Mouse (Mus musculus) G1E-ER4 (cell line): ENCODE measurements around the gene Bpifa5. TPM values are rescaled to one million over a fixed set of nuclear protein-coding genes. Genes with fewer than 3 reads are reported as not detected.

Source experiments
- GATA1 ChIP-seq: IDR thresholded peaks from one replicate; pipeline ENCODE4 v1.8.0; 2012; ENCODE audit warnings: low read length, inconsistent platforms
- polyA plus RNA-seq: library from polyadenylated mRNA; stranded (reverse); fragments of >175 nt; gene quantifications from 2 replicates; pipeline ENCODE4 v1.2.3, GENCODE M21; 2012

Gene Bpifa5
- polyA plus RNA-seq, 1 experiment, result not detected

DNA sequence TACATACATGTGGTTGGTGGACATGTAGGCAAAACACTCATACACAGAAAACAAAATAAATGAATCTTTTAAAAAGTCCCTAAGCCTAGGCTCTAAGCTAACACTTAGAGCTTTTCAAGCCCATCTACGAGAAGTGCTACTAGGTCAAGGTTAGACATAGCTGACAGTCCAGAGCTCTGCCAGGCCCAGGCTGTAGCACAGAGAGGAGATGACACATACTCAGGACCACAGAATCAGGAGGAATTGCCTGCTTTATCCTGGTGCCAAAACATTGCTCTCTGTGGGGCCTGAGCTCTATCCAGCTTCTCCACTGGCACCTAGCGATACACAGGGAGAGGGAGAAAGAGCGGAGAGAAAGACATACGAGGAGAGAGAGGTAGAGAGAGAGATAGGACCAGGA, 30.7 kb downstream of the Bpifa5 start:
- no peak for TF ChIP-seq GATA1

GRCm38 (mm10) chr2:154193994-154194504, 31.6 kb downstream of the Bpifa5 start:
- no peak for TF ChIP-seq GATA1

DNA sequence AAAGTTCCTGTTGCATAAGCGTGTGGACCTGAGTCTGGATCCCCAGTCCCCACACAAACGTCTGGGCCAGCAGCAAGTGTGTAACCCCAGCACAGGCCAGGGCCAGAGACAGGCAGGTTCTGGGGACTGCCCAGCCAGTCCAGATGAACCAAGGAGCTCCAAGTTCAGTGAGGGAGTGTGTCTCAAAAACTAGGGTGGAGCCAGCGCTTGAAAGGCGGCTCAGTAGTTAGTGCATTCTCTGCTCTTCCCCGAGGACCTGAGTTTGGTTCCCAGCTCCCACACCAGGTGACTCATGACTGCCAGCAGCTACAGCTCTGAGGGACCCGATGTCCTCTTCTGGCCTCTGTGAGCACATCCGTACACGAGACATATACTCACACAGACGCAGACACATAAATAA, 34.6 kb downstream of the Bpifa5 start:
- no peak for TF ChIP-seq GATA1

DNA sequence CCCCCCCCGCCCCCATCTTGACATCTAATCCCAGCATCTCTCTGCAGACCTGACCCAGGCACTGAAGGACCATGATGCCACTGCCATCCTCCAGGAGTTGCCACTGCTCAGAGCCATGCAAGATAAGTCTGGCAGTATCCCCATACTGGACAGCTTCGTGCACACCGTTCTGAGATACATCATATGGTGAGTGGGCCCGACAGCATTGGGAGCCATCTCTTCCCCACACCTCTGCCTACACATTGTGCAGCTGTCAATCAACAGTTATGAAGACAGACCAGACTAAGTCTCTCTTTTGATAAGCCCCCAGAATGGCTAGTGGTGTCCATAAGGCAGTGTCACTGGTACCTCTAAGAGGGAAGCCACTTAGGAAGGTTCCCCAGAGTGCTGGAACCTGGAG, 42.2 kb downstream of the Bpifa5 start:
- TF ChIP-seq GATA1, result no peak

DNA sequence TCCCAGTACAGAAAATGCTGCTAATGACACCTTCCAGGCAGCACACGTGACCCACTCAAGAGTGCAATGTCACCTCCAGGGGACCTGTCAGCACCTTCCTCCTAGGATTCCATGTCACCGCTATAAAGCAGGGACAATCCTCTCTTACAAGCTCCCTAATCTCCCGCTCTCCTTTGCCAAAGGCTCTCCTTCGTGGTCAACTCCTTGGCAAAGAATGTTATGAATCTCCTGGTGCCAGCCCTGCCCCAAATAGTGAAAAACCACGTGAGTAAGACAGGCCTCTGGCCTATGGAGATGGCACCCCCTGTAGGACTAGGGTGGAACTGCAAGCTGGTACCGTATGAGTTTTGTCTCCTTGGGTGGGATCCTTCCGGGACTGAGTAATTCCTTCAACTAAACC, 44.5 kb downstream of the Bpifa5 start:
- TF ChIP-seq GATA1, result no peak

GRCm38 (mm10) chr2:154209112-154209511, 46.7 kb downstream of the Bpifa5 start:
- TF ChIP-seq GATA1, result no peak

- TF ChIP-seq GATA1, result no peak
Observed at GRCm38 (mm10) chr2:154211121-154211520, 48.7 kb downstream of the Bpifa5 start.

GRCm38 (mm10) chr2:154211881-154212280, 49.5 kb downstream of the Bpifa5 start:
- no peak for TF ChIP-seq GATA1

DNA sequence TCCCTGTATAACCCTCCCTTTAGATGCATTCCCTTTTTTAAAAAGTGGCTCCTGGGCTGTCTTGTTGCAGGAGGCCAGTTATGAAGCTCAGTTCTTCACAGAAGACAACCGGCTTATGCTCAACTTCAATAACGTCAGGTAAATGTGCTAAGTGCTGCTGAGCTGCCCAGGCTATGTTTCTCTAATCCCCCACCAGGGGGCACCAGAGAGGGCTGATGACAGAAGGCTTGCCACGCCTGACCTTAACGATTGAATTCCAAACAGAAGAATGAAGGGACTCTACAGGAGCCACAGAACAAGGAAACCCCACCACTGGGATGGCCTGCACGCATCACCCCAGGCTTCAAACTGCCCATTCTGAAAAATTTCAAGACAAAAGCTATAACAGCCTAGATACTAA, 52.8 kb downstream of the Bpifa5 start:
- TF ChIP-seq GATA1, result no peak

Other genes starting within 250 kb of the Bpifa5 start
- gene Bpifb3, start 244.4 kb upstream of the Bpifa5 start, polyA plus RNA-seq, result not detected in 2 replicates
- not detected in 2 replicates for gene Bpifb4, start 224.4 kb upstream of the Bpifa5 start, polyA plus RNA-seq
- gene Bpifa6, start 187.7 kb upstream of the Bpifa5 start, polyA plus RNA-seq, result not detected in 2 replicates
- gene Bpifa2, start 154.3 kb upstream of the Bpifa5 start, polyA plus RNA-seq, result not detected in 2 replicates
- not detected in 2 replicates for gene Bpifa3, start 32.3 kb upstream of the Bpifa5 start, polyA plus RNA-seq
- not detected in 2 replicates for gene Bpifa1, start 19.7 kb upstream of the Bpifa5 start, polyA plus RNA-seq
- gene Bpifb1, start 28.2 kb downstream of the Bpifa5 start, polyA plus RNA-seq, result not detected in 2 replicates
- not detected in 2 replicates for gene Bpifb5, start 61.1 kb downstream of the Bpifa5 start, polyA plus RNA-seq
- gene Bpifb9a, start 95.2 kb downstream of the Bpifa5 start, polyA plus RNA-seq, result not detected in 2 replicates
- not detected in 2 replicates for gene Bpifb9b, start 144.6 kb downstream of the Bpifa5 start, polyA plus RNA-seq
- gene Cdk5rap1, start 210.4 kb downstream of the Bpifa5 start, polyA plus RNA-seq, result 0.73 and 1.9 TPM in 2 replicates
- gene Snta1, start 245.5 kb downstream of the Bpifa5 start, polyA plus RNA-seq, result not detected in 2 replicates